Mouse (Mus musculus): ENCODE data around the gene Mgmt.

DNA sequence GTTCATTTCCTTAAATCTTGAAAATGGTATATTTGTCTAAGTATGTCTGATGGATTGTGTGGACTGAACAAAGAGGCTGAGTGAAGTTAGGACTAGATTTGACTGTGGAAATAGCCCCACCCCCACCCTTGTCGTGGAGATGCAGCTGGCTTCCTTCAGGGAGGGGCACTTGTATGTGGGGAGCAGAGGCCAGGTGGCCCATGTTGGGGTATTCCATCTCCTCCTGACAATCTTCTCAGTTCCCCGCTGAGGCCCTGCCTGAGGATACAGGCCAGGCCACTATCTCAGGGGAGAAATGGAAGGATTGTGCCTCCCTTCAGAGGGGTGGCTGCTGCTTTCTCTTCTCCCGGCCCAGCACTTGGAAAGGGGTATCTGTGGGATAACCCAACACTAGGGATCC, 58.8 kb downstream of the Mgmt start:
- TF ChIP-seq GATA1 (IDR thresholded peaks at IDR 0.05; ENCODE audit: low read length) (no peak), TAL1 (IDR thresholded peaks at IDR 0.05; ENCODE audit: low read length) (no peak)

All from erythroblast, embryonic 14.5 days (primary cell).